Mouse (Mus musculus) adrenal gland, adult 18-20 months (tissue): Measurements from ENCODE around the gene Sytl3. TPM values are rescaled to one million over a fixed set of nuclear protein-coding genes. Genes with fewer than 3 reads are reported as not detected.
"Not testable (repeated sequence)": the region's sequence is repeated elsewhere in the genome, so short reads cannot be mapped to it uniquely, and the experiment has no call there.

Experiments used
- DNase-seq, 2 experiments: peaks; one replicate each; pipeline ENCODE4 v3.0.0; 2021 to 2022; ENCODE audit warnings: low spot score in 2 of 2
- total RNA-seq, 2 experiments: library from RNA; stranded (reverse); gene quantifications; 1 replicate in 1 of 2; 2 replicates in 1 of 2; pipeline ENCODE4 v1.2.3; 2021

Sytl3 gene
- total RNA-seq, 2 experiments from 2014 or later: 0.40 to 0.77 TPM

DNA sequence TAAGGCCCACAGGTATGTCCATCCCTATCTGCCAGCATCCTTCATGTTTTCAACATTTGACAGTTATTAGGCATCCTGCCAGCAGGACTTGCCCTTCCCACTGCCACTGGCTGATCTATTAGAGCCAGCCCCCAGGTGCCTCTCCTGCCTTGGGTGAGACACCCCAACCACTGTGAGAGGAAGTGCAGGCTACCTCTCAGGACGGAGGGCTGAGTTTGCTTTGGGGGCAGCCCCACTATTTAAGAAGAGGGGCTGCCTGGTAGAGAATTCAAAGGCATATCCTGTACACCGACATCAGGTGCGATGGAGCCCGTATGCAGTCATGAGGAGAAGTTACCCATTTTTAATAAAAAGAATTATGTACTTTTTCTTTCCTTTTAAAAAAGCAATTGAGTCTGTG lies 13.2 kb upstream of the Sytl3 start:
- DNase-seq: not testable (repeated sequence)

DNA sequence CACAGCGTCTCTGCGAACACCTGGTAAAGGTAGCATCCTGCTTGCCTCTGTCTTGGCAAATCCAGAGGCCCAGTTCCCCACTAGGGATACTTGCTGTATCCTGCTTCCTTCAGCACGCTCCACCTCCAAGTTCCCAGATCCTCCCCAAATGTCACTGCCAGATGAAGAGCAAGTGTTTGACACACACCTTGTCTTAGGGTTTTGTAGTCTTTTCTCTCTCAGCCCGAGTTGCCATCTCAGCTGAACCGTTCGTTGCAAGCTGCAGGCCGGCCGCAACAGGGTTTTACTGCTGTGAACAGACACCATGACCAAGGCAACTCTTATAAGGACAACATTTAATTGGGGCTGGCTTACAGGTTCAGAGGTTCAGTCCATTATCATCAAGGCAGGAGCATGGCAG lies 12.1 kb upstream of the Sytl3 start:
- DNase-seq: not testable (repeated sequence)

DNA sequence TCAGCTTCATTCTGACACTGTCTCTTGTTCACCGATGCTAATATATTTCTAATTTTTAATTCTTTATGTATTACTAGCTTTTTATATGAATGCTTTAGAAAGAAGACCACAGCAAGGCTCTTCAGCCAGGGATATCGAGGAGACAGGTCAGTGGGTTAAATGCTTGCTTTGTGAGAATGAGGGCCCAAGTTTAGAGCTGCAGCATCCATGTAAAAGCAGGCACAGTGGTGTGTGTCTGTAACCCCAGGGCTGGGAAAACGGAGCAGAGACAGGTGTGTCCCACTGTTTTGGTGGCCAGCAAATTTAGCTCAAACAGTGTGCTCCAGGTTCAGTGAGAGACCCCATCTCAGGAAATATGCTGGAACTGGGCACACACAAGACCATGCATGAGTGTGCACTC lies 11.4 kb upstream of the Sytl3 start:
- DNase-seq: not testable (repeated sequence)

DNA sequence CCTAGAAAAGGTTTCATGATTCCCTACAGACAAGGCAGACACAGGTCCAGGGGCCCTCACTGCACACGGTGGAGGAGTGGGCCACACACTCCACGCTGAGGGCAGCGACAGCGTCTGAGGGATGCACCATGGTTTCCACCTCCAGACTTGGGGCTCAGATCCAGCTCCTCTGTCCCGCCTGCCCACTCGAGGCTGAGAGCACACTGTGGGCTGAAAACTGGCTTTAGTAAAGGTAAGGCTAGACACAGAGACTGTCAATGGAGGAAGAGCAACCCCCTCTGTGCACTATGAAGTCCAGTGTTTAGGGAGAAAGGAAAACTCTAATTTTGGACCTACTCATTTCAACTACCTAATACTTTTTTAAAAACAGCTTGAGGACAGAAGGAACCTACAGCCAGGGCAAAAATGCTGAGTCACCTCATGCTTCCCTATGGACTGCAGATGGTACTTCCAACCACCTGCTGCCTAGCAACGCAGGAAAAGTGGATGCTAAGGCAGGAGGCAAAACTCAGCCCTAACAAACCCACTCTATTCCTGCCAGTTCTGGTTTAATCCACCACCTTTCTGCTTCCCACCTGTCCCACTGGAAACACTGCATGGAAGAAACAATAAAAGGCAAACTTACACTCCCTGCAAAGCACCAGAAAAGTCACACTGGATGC lies 7.9 kb upstream of the Sytl3 start:
- not testable (repeated sequence) for DNase-seq

DNA sequence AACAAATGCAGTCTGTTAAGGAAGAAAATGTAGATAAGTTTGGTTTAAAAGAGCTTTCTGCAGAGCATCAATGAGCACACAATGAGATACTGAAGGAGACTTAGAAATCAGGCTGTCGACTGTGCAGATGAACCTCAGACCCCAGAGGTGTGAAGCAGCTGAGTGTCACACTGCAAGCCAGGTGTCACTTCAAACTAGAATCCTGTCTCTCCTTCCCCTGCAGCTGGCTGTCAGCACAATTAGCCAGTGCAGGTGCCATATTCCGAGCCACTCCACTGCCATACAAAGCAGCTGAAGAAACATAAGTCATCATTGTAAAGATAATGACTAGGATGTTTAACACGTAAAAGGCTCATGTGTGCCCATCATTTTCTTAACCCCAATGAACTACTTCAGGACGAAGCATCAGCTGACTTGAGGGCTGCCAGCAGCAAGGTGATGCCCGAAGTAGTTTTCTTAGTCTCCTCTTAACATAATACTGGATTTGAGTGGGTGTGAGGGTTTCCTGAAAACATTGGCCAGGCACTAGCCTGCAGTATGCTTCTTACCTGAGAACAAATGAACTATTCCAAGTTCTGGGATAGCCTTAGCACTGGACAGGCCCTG lies 5.4 kb upstream of the Sytl3 start:
- DNase-seq: not testable (repeated sequence)

DNA sequence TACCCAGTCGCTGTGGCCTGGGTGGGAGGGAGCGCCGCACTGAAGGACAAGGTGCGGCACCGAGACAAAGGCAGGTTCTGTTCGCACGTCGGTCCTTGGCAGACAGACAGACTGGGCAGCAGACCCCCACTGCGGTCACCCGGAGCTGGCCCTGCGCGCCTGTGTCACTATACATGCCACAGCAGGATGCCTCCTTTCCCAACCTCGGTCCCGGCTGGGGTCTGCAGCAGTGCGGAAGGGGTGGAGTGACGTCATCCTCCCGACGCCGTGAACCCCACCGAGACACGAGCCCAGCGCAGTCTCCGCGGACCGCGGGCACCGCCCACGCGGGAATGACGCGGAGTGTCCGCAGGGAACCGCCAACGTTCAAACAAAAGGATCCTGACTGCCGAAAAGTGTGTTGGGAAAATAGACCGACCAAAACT lies 3.8 kb upstream of the Sytl3 start:
- peak; percentile 52 to 55 for DNase-seq

DNA sequence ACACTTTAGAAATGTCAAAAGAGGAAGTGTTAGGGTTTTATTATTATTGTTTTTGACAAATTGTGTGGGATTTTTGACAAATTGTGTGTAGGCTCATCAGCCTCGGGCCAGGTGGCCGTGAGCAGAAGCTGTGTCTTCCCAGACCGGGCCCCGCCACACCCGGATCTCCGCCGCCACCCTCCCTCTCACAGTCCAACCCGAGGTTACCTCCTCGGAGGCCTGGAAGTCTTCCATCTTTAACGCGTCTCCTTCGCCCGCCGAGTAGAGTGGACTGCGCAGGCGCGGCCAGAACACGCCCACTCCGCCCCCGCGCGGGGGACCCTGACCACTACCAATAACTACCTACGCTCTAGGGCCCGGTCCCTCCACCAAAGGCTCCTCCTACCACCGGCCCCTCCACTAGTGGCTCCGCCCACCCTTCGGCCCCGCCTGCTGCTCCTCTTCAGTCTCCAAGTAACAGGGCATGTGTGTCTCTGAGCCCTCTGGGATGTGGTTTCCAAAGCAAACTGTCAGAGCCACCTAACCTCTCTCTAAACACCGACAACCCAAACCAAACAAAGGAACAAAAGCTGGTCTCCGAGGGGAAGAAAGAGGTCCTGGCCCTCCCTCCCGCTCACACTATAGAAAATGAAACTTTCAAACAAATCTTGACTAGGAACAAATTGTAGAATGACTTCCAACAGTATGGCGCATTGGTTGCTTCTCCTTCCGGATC lies 3.2 kb upstream of the Sytl3 start, which contains the start of gene Dynlt1f:
Dynlt1f (minus strand) TSS at position 334 of the 715 bp plus-strand sequence.
- peak; percentile 63 to 65 for DNase-seq

DNA sequence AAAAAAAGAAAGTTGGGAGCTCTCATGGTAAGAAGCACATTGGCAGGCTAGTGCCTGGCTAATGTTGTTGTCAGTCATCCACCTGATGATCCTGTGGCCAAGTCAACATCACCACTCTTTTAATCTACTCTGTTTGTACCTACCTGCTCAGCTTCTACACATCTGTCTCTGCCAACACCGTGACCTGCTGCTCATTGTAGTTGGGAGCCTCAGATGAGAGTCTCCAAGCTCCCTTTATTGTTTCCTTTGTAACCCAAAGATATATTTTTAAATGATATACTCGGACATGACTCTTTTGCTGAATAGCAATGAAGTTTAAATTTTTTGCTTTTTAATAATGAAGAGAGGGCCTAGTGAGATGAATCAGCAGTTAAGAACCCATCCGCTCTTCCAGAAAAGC lies 2.4 kb upstream of the Sytl3 start:
- peak in 1 of 2 experiments; percentile 32 for DNase-seq

DNA sequence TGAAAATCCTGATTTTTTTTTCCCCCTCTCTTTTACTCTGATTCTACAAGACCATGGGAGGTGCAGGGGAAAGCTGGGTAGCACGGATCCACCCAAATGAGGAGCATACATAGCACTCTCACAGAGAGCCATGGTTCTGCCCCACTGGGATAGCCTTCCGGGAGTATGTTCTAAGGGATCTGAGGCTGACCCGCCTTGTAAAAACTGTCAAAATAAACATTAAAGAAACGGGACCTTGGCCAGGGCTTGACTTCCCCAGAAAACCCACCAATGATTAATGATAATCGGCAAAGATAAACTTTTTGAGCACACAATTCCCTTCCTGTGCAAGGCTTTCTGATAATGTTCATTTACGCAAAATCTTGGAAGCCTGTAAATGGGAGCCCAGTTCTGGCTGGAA lies 1.7 kb downstream of the Sytl3 start:
- not testable (repeated sequence) for DNase-seq

DNA sequence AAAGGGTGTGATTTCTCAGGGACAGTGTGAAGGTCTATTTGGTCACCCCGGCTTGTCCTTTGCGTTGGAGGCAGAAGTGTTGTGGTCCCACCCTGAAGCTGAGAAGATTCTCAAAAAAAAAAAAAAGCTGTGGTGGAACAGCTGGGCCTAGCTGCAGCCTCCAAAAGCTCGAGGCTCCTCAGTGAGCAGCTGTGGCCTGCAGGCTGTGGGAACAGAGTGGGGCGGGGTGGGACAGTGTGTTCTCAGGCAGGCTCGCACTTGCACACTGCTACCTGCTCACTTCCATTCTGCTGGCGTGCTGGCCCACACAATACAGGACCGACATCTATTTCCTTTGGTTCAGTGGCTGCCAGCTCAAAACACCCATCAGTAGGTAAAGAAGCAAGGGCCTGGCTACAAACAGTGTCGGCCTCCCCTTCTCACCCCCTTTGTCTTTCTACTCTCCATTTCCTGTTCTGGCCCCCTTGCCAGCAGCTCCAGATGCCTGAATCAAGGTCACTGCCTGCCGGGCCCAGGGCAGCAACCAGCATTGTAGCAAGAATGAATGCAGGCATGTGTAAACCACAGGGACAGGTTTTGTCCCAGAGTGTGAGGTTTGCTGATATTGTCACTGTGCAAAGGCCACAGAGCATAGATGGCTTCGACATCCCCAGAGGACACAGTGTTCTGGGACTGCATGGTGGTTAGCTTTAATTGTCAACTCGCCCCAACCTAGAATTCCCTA lies 2.4 kb downstream of the Sytl3 start:
- not testable (repeated sequence) for DNase-seq

DNA sequence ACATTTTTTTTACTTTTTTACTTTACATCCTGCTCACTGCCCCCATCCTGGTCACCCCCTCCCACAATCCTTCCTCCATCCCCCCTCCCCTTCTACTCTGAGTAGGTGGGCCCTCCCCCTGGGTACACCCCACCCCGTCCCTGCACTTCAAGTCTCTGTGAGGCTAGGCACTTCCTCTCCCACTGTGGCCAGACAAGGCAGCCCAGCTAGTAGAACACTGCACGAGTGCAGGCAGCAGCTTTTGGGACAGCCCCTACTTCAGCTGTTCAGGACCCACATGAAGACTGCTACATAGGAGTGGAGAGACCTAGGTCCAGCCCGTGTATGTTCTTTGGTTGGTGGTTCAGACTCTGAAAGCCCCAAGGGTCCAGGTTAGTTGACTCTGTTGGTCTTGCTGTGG lies 3.9 kb downstream of the Sytl3 start:
- not testable (repeated sequence) for DNase-seq

DNA sequence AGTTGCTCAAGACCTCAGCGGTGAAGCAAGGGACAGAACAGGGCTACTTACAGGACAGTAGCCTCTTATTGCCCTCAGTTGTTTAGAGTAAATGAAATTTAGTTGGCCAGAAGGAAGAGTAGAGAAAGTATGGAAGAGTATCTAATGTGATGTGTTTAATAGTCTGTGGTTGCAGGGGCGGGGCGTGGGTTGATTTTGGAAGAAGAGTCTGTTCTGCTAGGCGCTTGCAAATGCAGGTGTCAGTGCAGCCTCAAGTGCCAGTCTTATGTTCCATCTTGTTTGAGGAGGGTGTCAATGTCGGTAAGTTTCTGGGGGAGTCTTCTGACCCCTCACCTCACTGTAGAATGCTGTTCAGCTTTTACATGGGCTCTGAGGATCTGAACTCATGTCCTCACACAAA lies 6.5 kb downstream of the Sytl3 start:
- not testable (repeated sequence) for DNase-seq

DNA sequence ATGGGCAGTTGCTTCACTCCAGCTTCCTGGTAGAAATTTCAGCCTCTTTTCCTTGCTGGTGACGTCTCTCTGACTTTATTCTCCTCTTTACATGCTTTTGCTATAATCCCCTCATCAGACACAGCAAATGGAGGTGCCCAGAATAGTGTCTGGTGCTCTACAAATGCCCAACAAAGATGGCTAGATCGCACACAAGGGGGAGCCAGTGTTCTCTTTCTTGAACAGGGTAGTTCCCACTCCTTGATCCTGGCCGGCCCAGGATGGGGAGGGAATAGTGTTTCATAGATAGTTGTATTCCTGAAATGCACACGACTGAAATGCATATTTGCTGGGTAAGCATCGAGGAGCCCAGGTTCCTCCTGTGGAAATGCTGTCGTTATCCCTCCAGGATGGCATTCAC lies 9.6 kb downstream of the Sytl3 start:
- DNase-seq: not testable (repeated sequence)

DNA sequence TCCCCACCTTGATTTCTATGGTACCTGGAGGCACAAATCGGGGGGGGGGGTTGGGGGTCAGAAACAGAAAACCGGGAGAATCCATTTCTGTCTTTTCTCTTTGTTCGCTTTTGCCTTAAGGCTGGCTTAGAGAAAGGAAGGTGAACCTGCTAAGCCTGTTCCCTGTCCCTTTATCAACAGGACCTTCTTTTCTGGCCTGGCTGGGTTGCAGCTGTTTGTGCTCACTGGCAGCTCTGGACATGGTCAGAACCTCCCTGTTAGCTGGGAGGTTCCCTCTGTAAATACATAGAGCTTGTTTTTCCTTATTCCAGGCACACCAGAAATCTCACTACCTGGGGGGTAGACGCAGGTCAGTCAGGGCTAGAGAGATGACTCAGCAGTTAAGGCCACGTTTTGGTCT lies 15.4 kb downstream of the Sytl3 start:
- DNase-seq: not testable (repeated sequence)

DNA sequence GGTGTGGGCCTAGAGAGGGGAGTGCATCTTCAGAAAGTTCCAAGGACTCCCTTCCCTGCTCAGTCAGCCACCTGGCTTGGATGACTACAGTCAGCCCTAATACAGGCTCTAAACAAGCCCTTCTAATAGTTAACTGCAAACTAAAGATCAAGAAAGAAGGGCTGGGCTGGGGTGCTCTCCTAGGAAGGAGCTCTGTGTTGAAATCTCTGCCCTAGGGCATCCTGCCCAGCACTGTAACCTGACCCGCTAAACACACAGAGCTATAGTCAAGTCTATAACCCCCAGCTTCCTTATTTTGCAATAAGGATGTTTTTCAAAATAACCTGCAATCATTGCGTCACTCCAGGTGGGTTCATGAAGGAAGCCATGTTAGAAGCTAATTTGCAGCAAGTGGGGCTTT lies 19.2 kb downstream of the Sytl3 start:
- DNase-seq: not testable (repeated sequence)

DNA sequence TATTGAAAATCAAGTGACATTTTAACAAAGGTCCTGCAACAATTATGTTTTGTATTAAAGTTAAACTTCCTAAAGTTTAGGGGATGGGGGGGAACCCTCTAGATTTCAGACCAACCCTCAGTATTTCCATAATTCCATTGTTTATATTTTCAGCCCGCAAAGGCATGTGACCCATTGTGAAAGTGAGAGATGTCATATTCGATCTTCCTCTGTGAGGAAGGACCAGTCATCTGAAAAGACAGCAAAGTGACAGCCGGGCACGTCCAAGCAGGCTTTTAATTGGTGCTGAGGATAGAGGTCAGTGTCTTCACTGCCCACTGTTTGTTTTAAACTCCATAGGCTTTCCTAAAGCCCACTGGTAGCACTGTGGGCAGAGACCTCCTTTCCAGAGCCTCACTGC lies 22.8 kb downstream of the Sytl3 start:
- not testable (repeated sequence) for DNase-seq

DNA sequence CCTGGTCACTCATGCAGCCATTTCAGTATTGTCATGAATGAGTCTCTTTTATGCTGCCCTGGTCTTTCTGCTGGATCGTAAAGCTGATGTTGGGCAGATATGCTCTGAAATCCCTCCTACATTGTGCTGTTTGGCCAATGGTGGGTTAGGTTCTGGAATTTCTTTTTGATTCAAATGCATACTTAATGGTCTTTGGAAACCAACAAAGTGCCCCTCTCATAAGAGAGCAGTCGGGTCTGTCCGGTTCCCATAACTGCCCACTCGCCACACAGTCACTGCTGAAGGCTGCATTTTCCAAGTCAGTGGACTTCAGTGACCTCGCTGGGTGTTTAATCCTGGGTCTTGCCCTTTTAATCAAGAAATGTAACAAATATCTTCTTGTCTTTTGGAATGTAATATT lies 24.8 kb downstream of the Sytl3 start:
- not testable (repeated sequence) for DNase-seq

DNA sequence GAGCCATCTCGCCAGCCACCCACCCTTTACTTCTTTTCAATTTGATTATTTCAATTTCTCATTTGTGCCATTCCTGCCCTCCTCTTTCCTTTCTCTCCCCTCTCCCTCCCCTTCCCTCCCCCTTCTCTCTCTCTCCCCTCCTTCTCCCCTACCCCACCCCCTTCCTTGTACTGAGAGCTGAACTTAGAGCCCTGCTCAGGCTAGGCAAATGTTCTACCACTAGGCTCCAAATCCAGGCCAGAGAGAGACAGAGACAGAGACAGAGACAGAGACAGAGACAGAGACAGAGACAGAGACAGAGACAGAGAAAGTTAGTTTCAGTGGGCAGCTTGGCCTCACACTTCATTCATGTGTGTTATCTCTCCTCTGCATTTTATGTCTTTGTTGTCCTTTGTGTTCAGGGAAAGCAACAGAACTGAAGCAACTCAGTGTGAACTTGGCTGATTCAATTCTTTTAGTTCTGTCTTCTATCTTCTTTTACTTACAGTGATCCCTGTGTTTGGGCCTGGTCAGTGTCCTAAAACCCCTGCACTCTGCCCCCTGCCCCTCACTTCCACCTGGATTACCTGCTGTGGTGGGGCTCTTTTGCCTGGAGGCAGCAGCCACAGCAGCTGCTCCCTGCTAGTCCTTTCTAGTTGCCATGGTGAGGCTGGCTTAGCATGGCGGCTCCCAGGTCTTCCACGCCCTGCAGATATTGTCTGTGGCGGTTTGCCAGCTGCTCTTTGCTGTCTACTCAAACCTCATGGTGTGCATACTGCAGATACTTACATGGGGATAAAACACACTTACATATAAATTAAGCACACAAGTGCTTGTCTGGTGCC lies 25.8 kb downstream of the Sytl3 start:
- DNase-seq: not testable (repeated sequence)

DNA sequence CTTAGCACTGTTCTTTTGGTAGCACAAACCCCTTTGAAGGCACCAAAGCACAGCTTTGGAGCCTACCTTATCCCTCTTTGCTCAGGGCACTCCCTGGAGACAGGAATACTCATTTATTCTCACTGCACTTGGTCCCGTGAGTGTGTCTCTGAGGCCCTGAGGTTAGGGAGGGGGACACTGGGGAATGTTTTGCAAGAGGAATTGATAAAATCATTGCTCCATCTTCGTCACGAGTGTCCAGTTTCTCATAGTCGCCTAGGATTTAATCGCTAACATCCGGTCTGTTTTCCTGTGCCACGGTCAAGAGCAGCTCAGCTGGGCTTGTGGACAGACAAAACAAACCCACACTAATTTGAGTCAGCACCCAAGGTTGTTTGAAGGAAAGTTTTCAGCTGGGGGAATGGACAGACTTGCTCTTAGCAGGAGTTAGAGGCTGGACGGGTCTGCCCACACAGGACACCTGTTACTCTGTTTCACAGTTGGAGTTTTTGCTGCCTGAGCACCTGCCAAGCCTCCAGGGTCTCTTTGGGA lies 26.5 kb downstream of the Sytl3 start:
- DNase-seq: not testable (repeated sequence)

DNA sequence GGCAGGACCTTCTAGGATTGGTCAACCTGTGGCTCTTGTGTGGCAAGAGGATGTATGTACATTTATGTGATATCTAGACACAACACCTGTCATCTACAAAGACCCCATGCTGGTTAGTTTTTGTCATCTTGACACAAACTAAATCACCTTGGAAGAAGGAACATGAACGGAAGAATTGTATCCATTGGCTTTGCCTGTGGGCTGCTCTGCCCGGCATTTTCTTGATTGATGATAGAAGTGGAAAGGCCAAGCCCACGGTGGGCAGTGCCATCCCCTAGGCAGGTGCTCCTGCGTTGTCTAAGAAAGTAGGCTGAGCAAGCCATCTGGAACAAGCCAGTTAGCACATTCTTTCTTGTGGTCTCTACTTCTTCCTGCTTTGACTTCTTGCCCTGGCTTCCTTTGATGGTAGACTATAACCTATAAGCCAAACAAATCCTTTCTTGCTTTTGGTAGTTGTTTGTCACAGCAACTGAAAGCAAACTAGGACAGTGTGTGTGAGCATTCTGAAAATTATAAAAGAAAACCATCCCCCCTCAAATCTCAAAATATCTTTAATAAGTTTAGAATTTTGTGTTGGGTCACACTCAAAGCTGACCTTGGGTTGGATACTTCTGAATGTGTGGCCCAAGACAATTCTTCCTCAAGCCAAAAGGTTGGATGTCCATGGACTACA lies 27.5 kb downstream of the Sytl3 start:
- DNase-seq: not testable (repeated sequence)
